Mouse (Mus musculus): ENCODE data around the gene Tufm.
A peak's percentile ranks its signal among the peaks of the same experiment; 100 is the strongest.

GRCm38 (mm10) chr7:126467271-126467670, 19.9 kb upstream of the Tufm start:
- TF ChIP-seq CTCF (IDR thresholded peaks at IDR 0.05; ENCODE audit: borderline replicate concordance, extremely low read depth, insufficient read depth, insufficient read length) = peak; percentile 56; the same call in 1 of the 2 replicates
- TF ChIP-seq POLR2A (IDR thresholded peaks at IDR 0.05; ENCODE audit: borderline replicate concordance, extremely low read depth, insufficient read depth, insufficient read length, poor library complexity, severe bottlenecking) = no peak

Data from brain, embryonic 14.5 days (tissue).